ENCODE assay signal across 9 mouse cellular contexts in the genomic region with DNA sequence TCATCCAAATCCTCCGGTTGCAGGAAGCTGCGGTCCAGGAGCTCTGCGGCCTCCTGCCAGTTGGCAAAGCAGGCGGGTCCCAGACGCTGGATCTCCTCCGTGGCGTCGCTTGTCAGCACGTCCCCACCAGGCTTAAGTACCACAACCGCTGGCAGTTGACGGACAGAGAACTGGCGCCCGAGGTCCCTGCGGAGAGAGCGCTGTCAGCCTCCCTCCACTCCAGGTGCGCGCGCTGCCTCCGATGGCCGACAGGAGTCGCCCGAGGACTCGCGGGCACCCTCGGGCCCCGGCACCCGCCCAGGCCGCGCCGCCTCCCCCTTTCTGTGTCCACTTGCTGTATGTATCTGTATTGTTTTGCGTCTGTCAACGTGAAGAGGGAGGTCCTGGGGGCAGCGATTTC. TPM values are rescaled to one million over a fixed set of nuclear protein-coding genes. Genes with fewer than 3 reads are reported as not detected.
DNase-seq lines count a peak whose midpoint lies in the region; ATAC-seq and TF ChIP-seq lines count a peak whose summit lies in the region.
"Had no signal": no experiment of that assay in that cellular context is flagged by ENCODE, and none has a peak within 500 bp of the region (broad histone marks: within the 10 kb centered on the region; RNA-seq: fewer than 3 reads in every experiment).

No protein-coding gene starts in this region.

- ATAC-seq in forebrain, embryonic 15.5 days (replicated peaks): peak; percentile 42

- peak overlapping the region; percentile 43 for H3K4me2 ChIP-seq in forebrain, embryonic 15.5 days (replicated peaks)

- no peak overlapping the region for H3K27ac ChIP-seq in forebrain, embryonic 15.5 days (replicated peaks)

- WGBS in forebrain, embryonic 15.5 days: under 1% methylated on average over 33 of the region's 33 CpGs

- H3K27me3 ChIP-seq in E14TG2a.4 (ENCODE audit: insufficient read depth, low read length): peaks cover 72% of the 10 kb centered on the region
- H3K27me3 ChIP-seq in forebrain, embryonic 15.5 days: peaks cover 53% of the 10 kb centered on the region

- H3K4me1 ChIP-seq in E14TG2a.4 (replicated peaks; ENCODE audit: low read depth, low read length): peaks cover 49% of the 10 kb centered on the region
- peaks cover 19% of the 10 kb centered on the region for H3K4me1 ChIP-seq in forebrain, embryonic 15.5 days

- TF ChIP-seq CTCF in E14TG2a.4 (conservative IDR thresholded peaks at IDR 0.05; ENCODE audit: low read length): no peak

- H3K9ac ChIP-seq in forebrain, embryonic 15.5 days (replicated peaks): 0 out of 2 replicates have a peak overlapping the region, but pooled peaks have one; percentile 20

- DNase-seq in cerebellum, adult 11 months: peak; percentile 79
- DNase-seq in heart, postnatal 4 days: peak; percentile 93
- DNase-seq in layer of hippocampus, postnatal 14 days (ENCODE audit: low spot score in 2 of 2): peak; percentile 55 to 71
- peak; percentile 88 for DNase-seq in lung, postnatal 36 days
- DNase-seq in retina, adult 2 months (ENCODE audit: low read depth, low spot score): peak; percentile 60
- DNase-seq in thymus, postnatal 36 days: peak; percentile 83 to 86

- peaks cover 7% of the 10 kb centered on the region for H3K9me3 ChIP-seq in E14TG2a.4 (ENCODE audit: low read length)
- H3K9me3 ChIP-seq in forebrain, embryonic 15.5 days: no peaks in the 10 kb centered on the region

- H3K4me3 ChIP-seq in E14TG2a.4 (replicated peaks; ENCODE audit: low read length): peak overlapping the region; percentile 76
- H3K4me3 ChIP-seq in forebrain, embryonic 15.5 days: peak overlapping the region; percentile 24
- H3K4me3 ChIP-seq: erythroblast, embryonic 14.5 days had no signal

- H3K36me3 ChIP-seq in E14TG2a.4 (ENCODE audit: insufficient read depth, low read length): no peaks in the 10 kb centered on the region
- H3K36me3 ChIP-seq in forebrain, embryonic 15.5 days: no peaks in the 10 kb centered on the region

RNA-seq across cellular contexts. Expression of gene Nxnl1, which starts 3.6 kb away (rescaled TPM):
- not detected in 2 replicates for polyA plus RNA-seq in forebrain, embryonic 15.5 days (2015; fragmentation: Nextera tagmentation; extraction: Ambion mirVana)
- total RNA-seq in heart, postnatal 4 days (2021): not detected
- total RNA-seq in layer of hippocampus, postnatal 14 days (2021): under 1 TPM; 0.12 to 0.21 TPM
- polyA plus RNA-seq: erythroblast, embryonic 14.5 days had no signal

RNA-seq across cellular contexts. Expression of gene Tmem221, which starts 4.1 kb away (rescaled TPM):
- 0.11 and 0.20 TPM in 2 replicates for polyA plus RNA-seq in forebrain, embryonic 15.5 days (2015; fragmentation: Nextera tagmentation; extraction: Ambion mirVana)
- not detected for total RNA-seq in heart, postnatal 4 days (2021)
- total RNA-seq in layer of hippocampus, postnatal 14 days (2021): under 1 TPM in 1 of 2 experiments, not detected in 1; 0.35 TPM
- polyA plus RNA-seq: erythroblast, embryonic 14.5 days had no signal

RNA-seq across cellular contexts. Expression of gene Slc27a1, which starts 5.9 kb away (rescaled TPM):
- polyA plus RNA-seq in forebrain, embryonic 15.5 days (2015; fragmentation: Nextera tagmentation; extraction: Ambion mirVana): 68.5 and 71.8 TPM in 2 replicates
- total RNA-seq in heart, postnatal 4 days (2021): 10 to 100 TPM; 77.0 to 80.3 TPM
- total RNA-seq in layer of hippocampus, postnatal 14 days (2021): 100 to 1,000 TPM in 1 of 2 experiments, 10 to 100 TPM in 1; 90.9 to 101 TPM

RNA-seq across cellular contexts. Expression of gene Mvb12a, which starts 20.0 kb away (rescaled TPM):
- 56.9 and 61.7 TPM in 2 replicates for polyA plus RNA-seq in forebrain, embryonic 15.5 days (2015; fragmentation: Nextera tagmentation; extraction: Ambion mirVana)
- 10 to 100 TPM; 31.6 to 32.4 TPM for total RNA-seq in heart, postnatal 4 days (2021)
- total RNA-seq in layer of hippocampus, postnatal 14 days (2021): 10 to 100 TPM; 33.8 to 36.2 TPM

RNA-seq across cellular contexts. Expression of gene Bst2, which starts 25.5 kb away (rescaled TPM):
- 8.5 and 8.8 TPM in 2 replicates for polyA plus RNA-seq in forebrain, embryonic 15.5 days (2015; fragmentation: Nextera tagmentation; extraction: Ambion mirVana)
- 10 to 100 TPM; 12.8 to 13.8 TPM for total RNA-seq in heart, postnatal 4 days (2021)
- total RNA-seq in layer of hippocampus, postnatal 14 days (2021): 1 to 10 TPM; 3.4 to 5.5 TPM
